Mouse (Mus musculus) liver, adult 2 months (tissue): ENCODE data around the gene Gm42906. TPM values are rescaled to one million over a fixed set of nuclear protein-coding genes. Genes with fewer than 3 reads are reported as not detected.

Experiments used
- DNase-seq: peaks from one replicate; pipeline ENCODE4 v3.0.0-alpha.2; 2011; ENCODE audit warnings: low read depth, low spot score; ENCODE audit errors: extremely low read depth
- H3K27ac ChIP-seq: fragments of 200-500 bp; replicated peaks from 2 replicates; pipeline ENCODE4 v1.5.1; 2012; ENCODE audit warnings: low read depth, mild to moderate bottlenecking, control low read depth, inconsistent platforms, low read length; ENCODE audit not compliant: insufficient read depth
- H3K27me3 ChIP-seq: fragments of 200-500 bp; 2 replicates; pipeline ENCODE4 v1.6.1; 2012; ENCODE audit warnings: mild to moderate bottlenecking, moderate library complexity, low read length, inconsistent platforms; ENCODE audit not compliant: control insufficient read depth, insufficient read depth
- H3K36me3 ChIP-seq: fragments of 200-500 bp; 2 replicates; pipeline ENCODE4 v1.6.1; 2012; ENCODE audit warnings: low read length, inconsistent platforms; ENCODE audit not compliant: control insufficient read depth, insufficient read depth
- H3K4me1 ChIP-seq: fragments of 200-500 bp; 2 replicates; pipeline ENCODE4 v1.6.1; 2011; ENCODE audit warnings: low read length; ENCODE audit not compliant: control insufficient read depth, insufficient read depth
- H3K4me3 ChIP-seq: fragments of 200-500 bp; 2 replicates; pipeline ENCODE4 v1.5.1; 2011; ENCODE audit warnings: low read depth, mild to moderate bottlenecking, control low read depth, low read length, moderate library complexity; ENCODE audit not compliant: insufficient read depth
- H3K79me2 ChIP-seq: fragments of 200-500 bp; 2 replicates; pipeline ENCODE4 v1.6.1; 2012; ENCODE audit warnings: inconsistent platforms, mild to moderate bottlenecking, low read length, moderate library complexity; ENCODE audit not compliant: control insufficient read depth, insufficient read depth
- H3K9ac ChIP-seq: fragments of 200-500 bp; 2 replicates; pipeline ENCODE4 v1.6.1; 2012; ENCODE audit warnings: low read depth, mild to moderate bottlenecking, control low read depth, inconsistent platforms, low read length
- CTCF ChIP-seq: fragments of 200-500 bp; IDR thresholded peaks from 2 replicates; pipeline ENCODE4 v1.5.1; 2011; ENCODE audit warnings: low read depth, low read length, control low read depth
- POLR2A ChIP-seq: fragments of 200-500 bp; IDR thresholded peaks from 2 replicates; pipeline ENCODE4 v1.6.1; 2011; ENCODE audit warnings: low read length, control low read depth; ENCODE audit not compliant: insufficient read depth; ENCODE audit errors: extremely low read depth
- WGBS: fragments of 180-500 bp; shearing (Covaris S2); methylation state at CpG from one replicate; pipeline ENCODE4 v1.1.7; 2018; 5-methylcytosine and 5-hydroxymethylcytosine counted together
- polyA plus RNA-seq: library from polyadenylated mRNA; depleted of rRNA; stranded (reverse); fragments of >200 nt; gene quantifications from 2 replicates; pipeline ENCODE4 v1.2.3, GENCODE M21; 2012
- total RNA-seq: library from RNA; depleted of rRNA; stranded (reverse); fragments of >200 nt; gene quantifications from 2 replicates; pipeline ENCODE4 v1.2.3, GENCODE M21; 2014

Gene Gm42906
- total and polyA plus RNA-seq, 2 experiments = not detected

DNA sequence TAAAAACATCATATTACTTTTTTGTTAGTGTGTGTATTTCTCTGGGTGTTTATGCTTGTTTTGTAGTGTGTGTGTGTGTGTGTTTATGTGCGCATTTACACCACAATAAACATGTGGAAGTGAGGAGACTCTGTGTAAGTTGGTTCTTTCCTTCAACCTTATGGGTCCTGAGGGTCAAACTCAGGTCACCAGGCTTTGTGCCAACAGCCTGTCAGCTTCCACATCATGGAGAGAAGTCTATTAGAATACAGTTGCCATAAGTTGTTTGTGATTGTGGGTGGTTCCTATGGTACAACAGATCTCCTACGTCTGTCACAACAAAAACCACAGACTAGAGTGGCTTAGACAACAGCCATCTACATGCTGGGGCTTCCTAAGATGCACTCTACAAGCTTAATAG is 127.7 kb downstream of the Gm42906 start:
- TF ChIP-seq CTCF (no peak), POLR2A (no peak)
- H3K27me3 ChIP-seq = no peaks in the 10 kb centered on the region
- DNase-seq = no peak
- H3K36me3 ChIP-seq = no peaks in the 10 kb centered on the region
- H3K79me2 ChIP-seq = no peaks in the 10 kb centered on the region
- no peak overlapping the region for H3K4me3 ChIP-seq
- H3K4me1 ChIP-seq = peaks cover 4% of the 10 kb centered on the region
- H3K9ac ChIP-seq = no peak overlapping the region
- WGBS = 77% methylated on average over 2 of the region's 2 CpGs
- no peak overlapping the region for H3K27ac ChIP-seq

GRCm38 (mm10) chr5:151299576-151299975 is 128.4 kb downstream of the Gm42906 start:
- H3K27me3 ChIP-seq = no peaks in the 10 kb centered on the region
- H3K36me3 ChIP-seq = no peaks in the 10 kb centered on the region
- TF ChIP-seq CTCF (no peak), POLR2A (no peak)
- DNase-seq = peak; percentile 75
- WGBS = 44% methylated on average over 7 of the region's 7 CpGs
- no peak overlapping the region for H3K9ac ChIP-seq
- H3K27ac ChIP-seq = no peak overlapping the region
- H3K4me1 ChIP-seq = peaks cover 4% of the 10 kb centered on the region
- no peak overlapping the region for H3K4me3 ChIP-seq
- H3K79me2 ChIP-seq = no peaks in the 10 kb centered on the region

- 76% methylated on average over 4 of the region's 4 CpGs for WGBS
- TF ChIP-seq POLR2A (no peak), CTCF (no peak)
- DNase-seq = no peak
Measured at GRCm38 (mm10) chr5:151298371-151298770, 129.6 kb downstream of the Gm42906 start.

GRCm38 (mm10) chr5:151296244-151296643 is 131.7 kb downstream of the Gm42906 start:
- Histone ChIP-seq H3K79me2 (no peaks in the 10 kb centered on the region), H3K27me3 (no peaks in the 10 kb centered on the region), H3K27ac (no peak overlapping the region), H3K36me3 (no peaks in the 10 kb centered on the region), H3K9ac (no peak overlapping the region), H3K4me3 (no peak overlapping the region), H3K4me1 (peaks cover 6% of the 10 kb centered on the region)
- WGBS = 22% methylated on average over 4 of the region's 4 CpGs
- TF ChIP-seq CTCF (no peak), POLR2A (no peak)
- DNase-seq = peak; percentile 59

More at GRCm38 (mm10) chr5:151298371-151298770, 129.6 kb downstream of the Gm42906 start:
- no peak overlapping the region for H3K9ac ChIP-seq
- H3K27me3 ChIP-seq = no peaks in the 10 kb centered on the region
- no peak overlapping the region for H3K27ac ChIP-seq
- no peaks in the 10 kb centered on the region for H3K79me2 ChIP-seq
- H3K4me3 ChIP-seq = no peak overlapping the region
- H3K36me3 ChIP-seq = no peaks in the 10 kb centered on the region
- H3K4me1 ChIP-seq = peaks cover 6% of the 10 kb centered on the region

GRCm38 (mm10) chr5:151293591-151293990 is 134.4 kb downstream of the Gm42906 start:
- Histone ChIP-seq H3K4me1 (peaks cover 2% of the 10 kb centered on the region; the same call in 1 of the 2 replicates), H3K79me2 (no peaks in the 10 kb centered on the region), H3K9ac (no peak overlapping the region), H3K4me3 (no peak overlapping the region), H3K27me3 (no peaks in the 10 kb centered on the region), H3K27ac (no peak overlapping the region), H3K36me3 (no peaks in the 10 kb centered on the region)
- 27% methylated on average over 4 of the region's 4 CpGs for WGBS
- peak; percentile 81 for DNase-seq
- TF ChIP-seq POLR2A = no peak
- no peak for TF ChIP-seq CTCF

DNA sequence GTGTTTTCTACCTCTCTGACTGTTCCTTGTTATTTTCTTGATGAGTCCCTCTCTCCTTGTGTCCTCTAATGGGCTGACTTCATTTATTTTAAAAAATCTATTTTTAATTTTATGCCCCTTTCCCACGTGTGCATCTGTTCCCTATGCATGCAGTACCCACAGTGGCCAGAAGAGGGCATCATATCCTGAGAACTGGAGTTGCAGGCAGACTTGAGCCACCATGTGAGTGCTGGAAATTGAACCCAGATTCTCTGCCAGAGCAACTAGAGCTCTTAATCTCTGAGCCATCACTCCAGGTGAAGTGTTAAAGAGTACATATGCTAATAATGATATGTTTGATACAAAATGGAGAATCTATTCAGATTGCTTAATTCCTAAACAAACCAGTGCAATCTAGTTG is 135.7 kb downstream of the Gm42906 start:
- Histone ChIP-seq H3K4me1 (peaks cover 2% of the 10 kb centered on the region; the same call in 1 of the 2 replicates), H3K27me3 (no peaks in the 10 kb centered on the region), H3K79me2 (no peaks in the 10 kb centered on the region), H3K4me3 (no peak overlapping the region), H3K27ac (no peak overlapping the region), H3K36me3 (no peaks in the 10 kb centered on the region), H3K9ac (no peak overlapping the region)
- WGBS = 27% methylated on average over 1 of the region's 1 CpGs
- peak; percentile 9 for DNase-seq
- TF ChIP-seq POLR2A = no peak
- peak; percentile 55; the same call in 1 of the 2 replicates for TF ChIP-seq CTCF
